Mouse (Mus musculus): ENCODE measurements around the gene Stard7. TPM values are rescaled to one million over a fixed set of nuclear protein-coding genes. Genes with fewer than 3 reads are reported as not detected.

The Stard7 gene
- polyA plus RNA-seq, 1 experiment from 2014 or later: 92.5 TPM

DNA sequence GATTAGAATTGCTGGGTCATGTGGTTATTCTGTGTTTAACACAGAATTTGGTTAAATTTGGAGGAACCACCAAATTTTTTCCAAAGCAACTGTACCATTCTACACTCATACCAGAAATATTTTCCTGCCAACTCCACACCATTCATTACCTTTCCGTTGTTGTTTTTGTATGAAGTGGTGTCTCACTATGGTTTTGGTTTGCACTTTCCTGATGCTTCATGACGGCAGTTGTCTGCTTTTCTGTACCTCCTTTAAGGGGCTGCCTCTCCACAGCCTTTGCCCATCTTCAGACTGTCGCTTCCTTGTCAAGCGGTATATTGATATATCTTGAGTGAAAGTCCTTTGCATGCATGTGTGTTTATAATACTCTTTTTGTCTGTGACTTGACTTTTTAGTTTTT lies 42.8 kb downstream of the Stard7 start:
- Histone ChIP-seq H3K9me3 (no peaks in the 10 kb centered on the region), H3K9ac (no peak overlapping the region), H3K4me1 (replicated peaks) (no peaks in the 10 kb centered on the region), H3K4me2 (no peak overlapping the region), H3K27me3 (no peaks in the 10 kb centered on the region), H3K27ac (replicated peaks) (no peak overlapping the region), H3K36me3 (no peaks in the 10 kb centered on the region), H3K4me3 (no peak overlapping the region)
- 95% methylated on average over 4 of the region's 4 CpGs for WGBS
- ATAC-seq (ENCODE audit: low FRiP score, low read depth): no peak

DNA sequence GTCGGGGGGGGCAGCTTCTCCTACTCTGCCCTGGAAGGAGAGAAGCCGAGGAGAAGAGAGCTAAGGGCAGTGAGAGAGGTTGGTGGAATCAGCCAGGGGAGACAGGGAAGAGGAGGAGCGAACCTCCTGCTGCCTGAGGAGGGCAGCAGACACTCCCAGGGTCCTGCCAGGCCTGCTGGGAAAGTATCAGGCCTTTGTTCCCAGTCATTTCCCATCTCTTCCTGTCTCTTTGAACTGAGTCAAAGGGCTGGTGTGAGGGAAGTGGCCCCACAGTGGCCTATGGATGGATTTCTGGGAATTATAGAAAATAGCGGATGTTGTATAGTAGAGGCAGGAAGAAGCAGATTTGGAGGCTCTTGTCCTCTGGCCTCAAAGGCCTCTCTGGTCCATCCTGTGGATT lies 43.9 kb downstream of the Stard7 start:
- H3K27me3 ChIP-seq: no peaks in the 10 kb centered on the region
- no peaks in the 10 kb centered on the region for H3K4me1 ChIP-seq (replicated peaks)
- H3K9me3 ChIP-seq: no peaks in the 10 kb centered on the region
- H3K4me2 ChIP-seq: no peak overlapping the region
- H3K36me3 ChIP-seq: no peaks in the 10 kb centered on the region
- H3K9ac ChIP-seq: no peak overlapping the region
- WGBS: 52% methylated on average over 4 of the region's 4 CpGs
- ATAC-seq (ENCODE audit: low FRiP score, low read depth): no peak
- H3K27ac ChIP-seq (replicated peaks): no peak overlapping the region
- no peak overlapping the region for H3K4me3 ChIP-seq

DNA sequence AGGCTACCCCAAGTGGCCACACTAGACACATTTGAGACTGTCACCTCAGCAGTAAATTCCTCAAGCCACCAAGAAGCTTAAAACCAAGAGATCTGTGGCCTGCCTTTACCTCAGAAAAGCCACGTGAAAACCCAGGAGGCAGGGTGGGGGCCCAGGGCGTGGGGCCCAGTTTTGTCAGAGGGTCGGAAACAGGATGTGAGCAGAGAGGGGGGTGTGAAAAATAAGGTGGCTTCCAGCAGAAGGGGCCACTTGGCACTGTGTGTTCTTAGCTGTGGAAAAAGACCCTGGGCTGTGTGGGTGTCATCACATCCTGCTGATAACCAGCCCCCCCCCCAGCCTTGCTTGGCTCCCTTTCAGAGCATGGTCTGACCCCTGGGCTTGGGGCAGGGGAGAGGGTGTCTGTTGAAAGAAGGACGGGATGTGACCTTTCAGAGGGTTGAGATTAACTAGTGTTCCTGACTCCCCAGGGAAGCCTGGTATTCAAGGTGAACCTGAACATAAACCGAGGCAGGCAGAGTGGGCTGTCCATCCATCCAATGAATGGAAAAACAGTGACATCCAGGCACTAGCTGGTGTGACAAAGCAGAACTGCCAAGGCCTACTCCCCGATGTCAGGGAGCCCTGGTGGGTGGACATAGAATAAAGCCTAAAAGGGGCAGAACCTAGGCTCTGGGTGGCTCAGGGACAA lies 44.6 kb downstream of the Stard7 start:
- 79% methylated on average over 6 of the region's 6 CpGs for WGBS
- no peak for ATAC-seq (ENCODE audit: low FRiP score, low read depth)
- Histone ChIP-seq H3K36me3 (no peaks in the 10 kb centered on the region), H3K27ac (replicated peaks) (no peak overlapping the region), H3K4me1 (replicated peaks) (no peaks in the 10 kb centered on the region), H3K4me2 (no peak overlapping the region), H3K4me3 (no peak overlapping the region), H3K9me3 (no peaks in the 10 kb centered on the region), H3K9ac (no peak overlapping the region), H3K27me3 (no peaks in the 10 kb centered on the region)

DNA sequence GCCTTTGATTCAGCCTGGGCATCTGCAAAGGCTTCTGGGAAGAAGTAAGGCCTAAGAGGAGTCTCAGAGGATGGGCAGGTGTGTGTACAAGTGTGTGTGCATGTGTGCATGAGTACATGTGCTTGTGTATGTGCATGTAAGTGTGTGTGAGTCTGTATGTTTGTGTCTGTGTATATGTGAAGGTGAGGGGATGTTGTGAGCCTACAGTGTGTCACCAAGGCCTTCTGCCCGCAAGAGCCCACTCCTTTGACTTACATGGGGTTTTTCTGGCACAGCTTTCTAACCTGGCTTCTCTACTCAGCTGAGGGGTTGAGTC lies 45.1 kb downstream of the Stard7 start:
- no peaks in the 10 kb centered on the region for H3K4me1 ChIP-seq (replicated peaks)
- ATAC-seq (ENCODE audit: low FRiP score, low read depth): no peak

DNA sequence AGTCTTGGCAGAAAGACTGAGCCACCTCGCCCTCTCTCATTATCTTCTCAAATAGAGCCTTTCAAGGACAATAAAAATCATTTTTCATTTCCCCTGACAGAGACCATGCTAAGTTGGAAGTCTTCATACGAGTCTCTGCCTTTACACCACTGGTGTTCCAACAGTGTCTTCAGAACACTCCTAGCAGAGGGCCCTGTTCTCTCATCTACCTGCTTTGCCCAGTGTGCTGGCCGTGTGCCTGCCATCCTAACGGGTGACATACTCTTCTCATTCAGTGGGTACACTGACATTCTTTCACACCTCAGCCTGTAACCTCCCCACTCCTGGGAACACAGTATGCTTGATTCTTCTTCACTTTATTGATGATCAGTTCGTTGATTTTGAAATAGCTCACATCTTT lies 46.4 kb downstream of the Stard7 start:
- no peaks in the 10 kb centered on the region for H3K9me3 ChIP-seq
- H3K36me3 ChIP-seq: no peaks in the 10 kb centered on the region
- H3K4me3 ChIP-seq: no peak overlapping the region
- H3K9ac ChIP-seq: no peak overlapping the region
- no peak for ATAC-seq (ENCODE audit: low FRiP score, low read depth)
- H3K4me1 ChIP-seq (replicated peaks): no peaks in the 10 kb centered on the region
- H3K27ac ChIP-seq (replicated peaks): no peak overlapping the region
- H3K4me2 ChIP-seq: no peak overlapping the region
- no peaks in the 10 kb centered on the region for H3K27me3 ChIP-seq
- 81% methylated on average over 5 of the region's 5 CpGs for WGBS

More for the DNA sequence above, 45.1 kb downstream of the Stard7 start:
- WGBS: 94% methylated on average over 1 of the region's 1 CpGs
- no peak overlapping the region for H3K4me2 ChIP-seq
- H3K9me3 ChIP-seq: no peaks in the 10 kb centered on the region
- H3K27me3 ChIP-seq: no peaks in the 10 kb centered on the region
- no peak overlapping the region for H3K27ac ChIP-seq (replicated peaks)
- H3K4me3 ChIP-seq: no peak overlapping the region
- no peak overlapping the region for H3K9ac ChIP-seq
- no peaks in the 10 kb centered on the region for H3K36me3 ChIP-seq

DNA sequence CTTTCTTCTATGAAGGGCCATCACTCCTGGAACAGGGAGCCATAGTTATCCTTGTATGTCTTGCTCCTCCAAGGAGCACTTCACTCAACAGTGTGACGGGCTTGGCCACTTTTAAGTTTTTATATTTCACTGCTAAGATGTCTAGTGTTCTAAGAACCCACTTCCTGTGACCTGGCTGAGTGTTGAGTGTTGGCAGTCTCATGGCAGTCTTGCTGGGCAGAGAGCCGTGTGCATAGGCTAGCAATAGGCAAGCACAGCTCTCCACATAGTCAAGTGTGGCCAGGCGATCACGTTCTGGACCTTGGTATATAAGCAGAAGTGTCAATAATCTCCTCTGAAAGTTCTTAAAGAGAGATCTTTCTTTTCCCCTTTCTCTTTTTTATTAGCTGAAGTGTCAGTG lies 48.1 kb downstream of the Stard7 start:
- 90% methylated on average over 4 of the region's 4 CpGs for WGBS
- Histone ChIP-seq H3K9me3 (no peaks in the 10 kb centered on the region), H3K4me3 (no peak overlapping the region), H3K9ac (no peak overlapping the region), H3K4me2 (no peak overlapping the region), H3K4me1 (replicated peaks) (no peaks in the 10 kb centered on the region), H3K27me3 (no peaks in the 10 kb centered on the region), H3K27ac (replicated peaks) (no peak overlapping the region), H3K36me3 (no peaks in the 10 kb centered on the region)
- ATAC-seq (ENCODE audit: low FRiP score, low read depth): no peak

DNA sequence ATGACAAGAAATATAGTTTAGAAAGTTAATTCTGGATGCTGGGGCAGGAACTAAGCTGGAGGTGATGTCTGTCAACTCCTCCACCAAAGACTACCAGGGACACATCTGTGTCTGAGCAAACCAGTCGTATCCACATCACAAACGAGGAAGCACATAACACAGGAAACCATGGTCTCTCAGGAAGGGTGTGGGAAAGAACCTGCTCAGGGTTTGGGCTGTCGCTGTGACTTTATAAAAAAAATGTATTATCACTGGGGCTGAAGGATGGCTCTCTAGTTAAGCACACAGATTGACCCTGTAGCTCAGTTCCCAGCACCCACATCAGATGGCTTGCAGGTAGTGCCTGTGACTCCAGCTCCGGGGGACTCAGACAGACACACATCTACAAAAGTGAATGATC lies 49.1 kb downstream of the Stard7 start:
- Histone ChIP-seq H3K4me2 (no peak overlapping the region), H3K9me3 (no peaks in the 10 kb centered on the region), H3K4me3 (no peak overlapping the region), H3K27ac (replicated peaks) (no peak overlapping the region), H3K4me1 (replicated peaks) (no peaks in the 10 kb centered on the region), H3K36me3 (no peaks in the 10 kb centered on the region), H3K9ac (no peak overlapping the region), H3K27me3 (no peaks in the 10 kb centered on the region)
- WGBS: 78% methylated on average over 4 of the region's 4 CpGs
- no peak for ATAC-seq (ENCODE audit: low FRiP score, low read depth)

DNA sequence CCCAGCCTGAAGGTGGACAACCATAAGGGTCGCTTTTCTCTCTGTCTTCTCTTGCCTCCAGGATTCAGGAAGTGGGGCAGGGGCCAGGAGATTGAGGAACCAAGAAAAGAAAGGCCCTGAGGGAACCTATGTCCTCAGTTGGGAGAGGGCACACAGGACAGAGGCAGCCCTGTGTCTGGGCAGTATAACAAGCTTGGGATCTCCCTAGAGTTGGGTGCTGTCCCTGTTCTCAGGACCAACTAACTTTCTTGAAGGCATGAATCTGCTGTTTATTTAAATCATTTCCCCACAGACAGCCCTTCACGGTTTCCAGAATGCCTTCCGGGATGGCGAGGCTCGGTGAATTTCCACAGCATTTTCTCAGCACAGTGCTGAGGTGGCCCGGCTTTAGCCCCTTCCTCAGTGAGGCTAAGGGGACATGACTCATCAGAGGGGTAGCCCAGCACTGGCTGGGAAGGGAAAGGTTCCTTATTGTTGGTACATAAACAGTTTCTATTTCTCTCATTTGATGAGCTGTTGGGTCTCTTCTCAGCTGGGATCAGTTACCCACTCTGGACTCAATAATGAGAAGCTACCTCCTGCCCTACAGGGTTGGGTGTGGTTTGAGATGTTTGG lies 52.8 kb downstream of the Stard7 start:
- H3K4me1 ChIP-seq (replicated peaks): no peaks in the 10 kb centered on the region
- WGBS: 81% methylated on average over 6 of the region's 6 CpGs

DNA sequence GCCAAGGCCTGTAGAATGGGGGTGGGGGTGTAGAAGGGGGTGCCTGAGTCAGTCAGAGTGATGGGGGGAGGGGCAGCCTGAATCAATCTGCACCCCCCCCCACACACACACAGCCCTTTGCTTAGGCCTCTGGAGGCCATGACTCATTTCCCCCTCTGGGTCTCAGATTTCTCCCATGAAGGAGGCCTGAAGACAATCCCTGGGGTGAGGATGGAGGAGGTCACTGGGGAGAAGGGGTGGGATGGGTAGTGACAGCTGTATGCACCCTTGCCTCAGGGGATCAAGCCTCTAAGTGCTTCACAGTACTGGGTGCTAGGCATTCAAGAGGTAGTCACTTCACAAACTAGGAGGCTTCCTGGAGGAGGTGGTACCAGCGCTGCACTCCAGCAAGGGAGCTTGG lies 53.6 kb downstream of the Stard7 start:
- Histone ChIP-seq H3K27ac (replicated peaks) (no peak overlapping the region), H3K9me3 (no peaks in the 10 kb centered on the region), H3K36me3 (no peaks in the 10 kb centered on the region), H3K4me2 (no peak overlapping the region), H3K4me3 (no peak overlapping the region), H3K9ac (no peak overlapping the region), H3K4me1 (replicated peaks) (no peaks in the 10 kb centered on the region), H3K27me3 (no peaks in the 10 kb centered on the region)
- WGBS: 84% methylated on average over 1 of the region's 1 CpGs
- no peak for ATAC-seq (ENCODE audit: low FRiP score, low read depth)

More for the DNA sequence above, 52.8 kb downstream of the Stard7 start:
- ATAC-seq (ENCODE audit: low FRiP score, low read depth): no peak
- Histone ChIP-seq H3K36me3 (no peaks in the 10 kb centered on the region), H3K4me3 (no peak overlapping the region), H3K27ac (replicated peaks) (no peak overlapping the region), H3K27me3 (no peaks in the 10 kb centered on the region), H3K9me3 (no peaks in the 10 kb centered on the region), H3K9ac (no peak overlapping the region), H3K4me2 (no peak overlapping the region)

DNA sequence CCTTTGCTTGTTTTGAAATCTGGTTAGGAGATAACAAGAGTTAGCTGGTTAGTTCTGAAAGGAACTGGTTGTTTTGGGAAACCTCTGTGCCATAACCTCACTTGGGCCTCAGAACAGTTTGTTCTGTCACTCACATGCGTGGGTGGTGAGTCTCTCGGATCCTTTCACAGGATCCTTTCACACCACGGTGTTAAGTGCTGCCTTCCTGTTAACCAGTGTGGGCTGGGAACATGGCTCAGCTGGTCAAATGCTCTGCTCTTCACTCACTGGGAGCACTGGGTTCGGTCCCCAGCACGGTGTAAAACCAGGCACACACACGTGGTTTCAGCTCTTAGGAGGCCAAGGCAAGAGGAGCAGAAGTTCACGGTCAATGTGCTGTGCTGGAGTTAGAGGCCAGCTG lies 54.4 kb downstream of the Stard7 start:
- Histone ChIP-seq H3K9me3 (no peaks in the 10 kb centered on the region), H3K4me2 (no peak overlapping the region), H3K27ac (replicated peaks) (no peak overlapping the region), H3K36me3 (no peaks in the 10 kb centered on the region), H3K4me1 (replicated peaks) (no peaks in the 10 kb centered on the region), H3K27me3 (no peaks in the 10 kb centered on the region), H3K9ac (no peak overlapping the region), H3K4me3 (no peak overlapping the region)
- no peak for ATAC-seq (ENCODE audit: low FRiP score, low read depth)
- 89% methylated on average over 7 of the region's 7 CpGs for WGBS

DNA sequence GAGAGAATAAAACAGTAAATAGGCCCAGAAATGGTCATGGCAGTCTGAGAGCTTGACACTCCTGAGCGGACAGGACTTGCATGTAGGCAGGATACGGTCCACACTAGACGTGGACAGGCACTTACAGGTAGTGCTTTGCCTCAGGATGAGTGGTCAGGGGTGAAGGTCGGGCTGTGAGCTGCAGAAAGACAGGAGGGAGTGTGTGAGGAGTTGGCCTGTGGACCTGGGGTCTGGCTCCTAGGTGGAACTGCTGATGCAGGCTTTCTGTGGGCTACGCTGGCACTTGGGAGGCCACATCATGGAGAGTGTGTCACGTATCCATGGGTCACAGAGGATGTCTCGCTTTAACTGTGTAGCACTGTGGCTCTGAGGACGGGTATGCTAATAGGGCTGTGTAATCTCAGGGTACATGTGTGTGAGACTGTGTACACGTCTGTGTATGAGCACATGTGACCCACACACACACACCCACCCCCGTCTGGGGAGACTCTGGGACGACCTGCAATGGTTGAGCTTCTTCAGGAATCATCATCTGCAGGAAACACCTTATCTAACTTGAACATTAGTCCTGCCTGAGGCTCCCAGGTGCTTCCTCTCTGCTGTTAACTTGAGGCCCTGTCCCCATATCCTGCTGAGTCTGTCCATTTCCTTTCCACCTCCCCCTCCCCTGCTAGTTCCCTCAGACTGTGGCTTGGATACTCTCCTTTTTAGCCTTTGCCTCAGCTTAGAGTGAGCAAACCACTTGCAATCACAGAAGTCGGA lies 58.3 kb downstream of the Stard7 start:
- no peaks in the 10 kb centered on the region for H3K27me3 ChIP-seq
- H3K27ac ChIP-seq (replicated peaks): no peak overlapping the region
- no peak overlapping the region for H3K9ac ChIP-seq
- H3K9me3 ChIP-seq: no peaks in the 10 kb centered on the region
- H3K36me3 ChIP-seq: no peaks in the 10 kb centered on the region
- no peak for ATAC-seq (ENCODE audit: low FRiP score, low read depth)
- no peak overlapping the region for H3K4me2 ChIP-seq
- H3K4me1 ChIP-seq (replicated peaks): no peaks in the 10 kb centered on the region
- WGBS: 73% methylated on average over 12 of the region's 12 CpGs
- no peak overlapping the region for H3K4me3 ChIP-seq

DNA sequence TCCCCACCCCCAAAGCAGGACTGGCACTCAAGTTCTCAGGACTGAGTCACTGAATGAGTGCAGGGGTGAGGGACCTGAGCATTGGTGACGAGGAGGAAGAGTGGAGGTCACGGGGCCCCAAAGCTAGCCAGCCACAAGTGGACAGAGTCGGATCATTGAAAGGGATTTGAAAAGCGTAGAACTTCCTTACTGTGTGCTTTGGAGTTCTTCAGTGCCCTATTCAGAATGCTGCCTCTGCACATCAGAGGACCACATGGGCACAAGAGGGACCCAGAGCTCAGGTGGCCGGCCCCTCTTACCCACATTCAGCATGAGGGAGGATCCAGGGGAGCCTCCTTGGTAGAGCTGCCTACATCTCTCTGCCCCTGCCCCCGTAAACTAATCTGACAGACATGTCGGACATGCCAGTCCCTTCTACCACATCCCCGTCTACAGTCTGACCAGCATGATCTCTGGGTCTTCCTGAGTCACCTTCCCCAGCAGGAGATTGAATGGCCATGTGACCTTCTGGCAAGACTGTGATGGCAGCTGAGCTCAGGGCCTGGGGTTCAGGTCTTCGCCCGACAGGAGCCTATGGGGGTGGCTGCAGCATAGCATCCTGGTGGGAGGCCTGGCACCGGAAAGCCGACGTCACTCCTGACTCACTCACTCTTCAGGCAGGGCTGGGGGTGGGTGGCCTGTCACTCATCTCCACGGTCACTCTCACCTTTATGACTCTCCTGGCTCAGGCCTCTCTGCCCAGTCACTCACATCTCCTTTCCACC lies 63.0 kb downstream of the Stard7 start:
- Histone ChIP-seq H3K27me3 (peaks cover 23% of the 10 kb centered on the region), H3K4me3 (no peak overlapping the region), H3K4me1 (replicated peaks) (peaks cover 19% of the 10 kb centered on the region), H3K9me3 (no peaks in the 10 kb centered on the region), H3K27ac (replicated peaks) (no peak overlapping the region), H3K4me2 (no peak overlapping the region), H3K36me3 (no peaks in the 10 kb centered on the region), H3K9ac (no peak overlapping the region)
- 85% methylated on average over 14 of the region's 14 CpGs for WGBS
- ATAC-seq (ENCODE audit: low FRiP score, low read depth): no peak
